Mouse (Mus musculus) heart, embryonic 14.5 days (tissue): ENCODE results near the gene Slc25a48. TPM values are rescaled to one million over a fixed set of nuclear protein-coding genes. Genes with fewer than 3 reads are reported as not detected.

ENCODE experiments used
- ATAC-seq: fragments of 200-750 bp; cut with Nextera tagmentation; 2 replicates; pipeline ENCODE4 v1.8.0; 2017; ENCODE audit warnings: low read depth, moderate TSS enrichment; ENCODE audit not compliant: insufficient number of reproducible peaks, insufficient read depth, low FRiP score
- H3K27ac ChIP-seq, 2 experiments: fragments of 200-500 bp in 1 of 2; fragments of 300-500 bp in 1 of 2; sonication (generic) in 1 of 2; replicated peaks in 1 of 2; 2 replicates each; pipeline ENCODE4 v1.5.1; 2012 to 2014; ENCODE audit warnings: low read depth in 2 of 2, low read length in 2 of 2, control low read depth in 1 of 2, mild to moderate bottlenecking in 1 of 2, mixed read lengths in 1 of 2; ENCODE audit not compliant: control insufficient read depth in 1 of 2, insufficient read depth in 1 of 2
- H3K27me3 ChIP-seq: fragments of 300-500 bp; sonication (generic); 2 replicates; pipeline ENCODE4 v1.6.1; 2014; ENCODE audit warnings: mild to moderate bottlenecking, low read length, control low read depth; ENCODE audit not compliant: control insufficient read depth, insufficient read depth
- H3K36me3 ChIP-seq: fragments of 300-500 bp; sonication (generic); 2 replicates; pipeline ENCODE4 v1.6.1; 2014; ENCODE audit warnings: mild to moderate bottlenecking, control low read depth, low read length, mixed read lengths; ENCODE audit not compliant: control insufficient read depth, insufficient read depth
- H3K4me1 ChIP-seq, 2 experiments: fragments of 200-500 bp in 1 of 2; fragments of 300-500 bp in 1 of 2; sonication (generic) in 1 of 2; 2 replicates each; pipeline ENCODE4 v1.6.1; 2012 to 2014; ENCODE audit warnings: low read length in 2 of 2, control low read depth in 1 of 2, mixed read lengths in 1 of 2; ENCODE audit not compliant: control insufficient read depth in 2 of 2, insufficient read depth in 2 of 2
- H3K4me2 ChIP-seq: fragments of 300-500 bp; sonication (generic); 2 replicates; pipeline ENCODE4 v1.6.1; 2014; ENCODE audit warnings: mild to moderate bottlenecking, low read length
- H3K4me3 ChIP-seq, 2 experiments: fragments of 200-500 bp in 1 of 2; fragments of 300-500 bp in 1 of 2; sonication (generic) in 1 of 2; 2 replicates each; pipeline ENCODE4 v1.5.1; 2012 to 2014; ENCODE audit warnings: low read length in 2 of 2, mild to moderate bottlenecking in 2 of 2, control low read depth in 1 of 2, low read depth in 1 of 2, moderate library complexity in 1 of 2; ENCODE audit not compliant: control insufficient read depth in 1 of 2, insufficient read depth in 1 of 2
- H3K9ac ChIP-seq: fragments of 300-500 bp; sonication (generic); 2 replicates; pipeline ENCODE4 v1.6.1; 2014; ENCODE audit warnings: mild to moderate bottlenecking, low read length
- H3K9me3 ChIP-seq: fragments of 300-500 bp; sonication (generic); 2 replicates; pipeline ENCODE4 v1.6.1; 2016; ENCODE audit warnings: low read length, control low read depth; ENCODE audit not compliant: control insufficient read depth
- WGBS: fragments of 180-500 bp; shearing (Covaris S2); extraction: QIAGEN DNeasy Blood & Tissue Kit; methylation state at CpG from one replicate; pipeline ENCODE4 v1.1.7; 2014; 5-methylcytosine and 5-hydroxymethylcytosine counted together
- polyA plus RNA-seq: library from polyadenylated mRNA; unstranded; fragments of >200 nt; fragmentation: Nextera tagmentation; extraction: Ambion mirVana; gene quantifications from 2 replicates; pipeline ENCODE4 v1.2.1, GENCODE M21; 2014

The Slc25a48 gene
- polyA plus RNA-seq, result not detected in 2 replicates

DNA sequence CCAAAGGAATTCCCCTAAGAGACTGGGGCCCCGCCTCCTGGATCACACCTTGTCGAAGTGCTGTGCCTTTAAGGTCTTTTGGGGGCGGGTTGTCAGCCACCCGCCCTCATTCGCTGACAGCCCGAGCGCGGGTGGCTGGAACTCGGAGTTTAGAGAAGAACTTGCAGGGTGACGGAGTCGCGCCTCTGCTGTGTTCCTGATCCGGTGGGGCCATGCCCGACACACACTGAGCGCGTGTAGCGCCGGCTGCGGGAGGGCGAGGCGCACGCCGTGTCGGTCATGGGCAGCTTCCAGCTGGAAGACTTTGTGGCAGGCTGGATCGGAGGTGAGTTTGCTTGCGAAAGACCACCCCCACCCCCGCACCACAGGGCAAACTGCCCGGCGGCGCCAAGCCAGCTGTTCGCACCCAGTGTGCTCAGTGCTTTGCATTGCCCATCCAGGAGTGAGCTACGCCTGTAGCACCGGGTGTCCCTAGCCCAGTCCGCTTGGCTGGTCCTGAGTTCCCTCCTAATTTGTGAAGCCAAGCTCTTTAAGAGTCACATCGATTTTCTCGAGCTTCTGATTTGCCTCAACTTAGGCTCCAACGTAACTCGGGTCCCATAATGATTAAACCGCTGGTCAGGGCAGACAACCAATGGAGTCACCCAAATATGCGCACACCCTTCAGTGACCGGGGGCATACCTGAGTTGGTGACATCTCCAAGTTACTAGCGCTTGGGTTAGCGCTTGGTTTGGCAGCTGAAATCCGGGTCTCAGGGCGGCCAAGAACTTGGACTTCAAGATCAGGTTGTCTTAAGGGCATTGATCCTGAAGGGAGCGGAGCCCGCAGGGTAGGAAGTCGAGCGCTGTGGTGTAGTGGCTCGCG is at the start of gene Slc25a48:
Gene Slc25a48 (plus strand): TSS at position 145 of the 865 bp plus-strand sequence.
- no peak for ATAC-seq
- 2% methylated on average over 51 of the region's 51 CpGs for WGBS
- Histone ChIP-seq H3K27me3 (peaks cover 67% of the 10 kb centered on the region), H3K4me3 (peak within 1 kb of the TSS; percentile 16 to 29), H3K9ac (no peak within 1 kb of the TSS), H3K9me3 (peaks cover 4% of the 10 kb centered on the region; the same call in 1 of the 2 replicates), H3K36me3 (no peaks in the 10 kb centered on the region), H3K4me1 (peaks cover 0 to 4% of the 10 kb centered on the region in 2 experiments; a peak in 1 of 4 replicates), H3K4me2 (peak within 1 kb of the TSS; percentile 60), H3K27ac (no peak within 1 kb of the TSS)

DNA sequence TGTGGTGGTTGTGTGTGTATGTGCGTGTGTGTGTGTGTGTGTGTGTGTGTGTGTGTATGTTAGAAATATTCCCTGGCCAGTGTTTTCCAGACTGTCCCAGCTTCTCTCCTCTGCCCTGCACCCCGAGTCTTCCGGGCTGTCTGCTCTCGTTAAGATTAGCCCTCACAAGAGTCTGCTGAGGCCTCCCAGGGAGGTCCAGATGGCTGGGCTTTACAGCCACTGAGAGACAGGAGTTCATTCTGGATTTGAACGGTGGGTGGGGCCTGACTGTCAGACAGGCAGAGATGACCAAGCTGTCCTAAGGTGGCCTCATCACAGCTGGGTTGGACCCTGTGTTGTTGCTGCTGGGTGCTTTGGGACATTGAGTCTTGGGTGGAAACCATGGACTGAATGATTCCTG is 40.6 kb upstream of the Slc25a48 start:
- H3K9ac ChIP-seq, result no peak overlapping the region
- no peak overlapping the region for H3K27ac ChIP-seq
- H3K4me3 ChIP-seq, result no peak overlapping the region
- 25% methylated on average over 5 of the region's 5 CpGs for WGBS
- ATAC-seq, result no peak
- peaks cover 5% of the 10 kb centered on the region in 2 experiments; a peak in 3 of 4 replicates for H3K4me1 ChIP-seq
- no peaks in the 10 kb centered on the region for H3K9me3 ChIP-seq
- H3K36me3 ChIP-seq, result no peaks in the 10 kb centered on the region
- no peak overlapping the region for H3K4me2 ChIP-seq
- H3K27me3 ChIP-seq, result no peaks in the 10 kb centered on the region

DNA sequence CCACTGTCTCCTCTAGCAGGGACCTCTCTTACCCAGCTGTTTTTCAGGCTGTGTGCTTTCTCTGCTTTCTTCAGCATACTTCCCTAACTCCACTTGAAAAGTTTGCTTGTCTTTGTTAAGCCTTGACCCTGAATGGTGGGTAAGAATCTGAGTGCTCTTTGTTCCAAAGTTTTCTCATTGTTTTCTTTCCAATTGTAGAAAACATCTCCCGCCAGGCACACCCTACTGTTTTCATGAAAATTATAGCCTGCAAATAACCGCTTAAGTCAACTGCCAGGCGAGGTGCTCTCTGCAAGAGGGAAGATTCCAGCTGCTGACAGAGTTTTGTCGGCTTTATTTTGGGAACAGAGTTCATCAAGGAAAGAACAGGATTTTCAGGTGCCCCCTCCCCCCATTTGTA is 37.0 kb upstream of the Slc25a48 start:
- H3K4me3 ChIP-seq, result no peak overlapping the region
- H3K4me2 ChIP-seq, result no peak overlapping the region
- no peaks in the 10 kb centered on the region for H3K36me3 ChIP-seq
- no peak overlapping the region for H3K27ac ChIP-seq
- H3K9ac ChIP-seq, result no peak overlapping the region
- WGBS, result 58% methylated on average over 4 of the region's 4 CpGs
- no peak for ATAC-seq
- H3K27me3 ChIP-seq, result no peaks in the 10 kb centered on the region
- H3K9me3 ChIP-seq, result no peaks in the 10 kb centered on the region
- peaks cover 5% of the 10 kb centered on the region in 2 experiments; a peak in 3 of 4 replicates for H3K4me1 ChIP-seq

DNA sequence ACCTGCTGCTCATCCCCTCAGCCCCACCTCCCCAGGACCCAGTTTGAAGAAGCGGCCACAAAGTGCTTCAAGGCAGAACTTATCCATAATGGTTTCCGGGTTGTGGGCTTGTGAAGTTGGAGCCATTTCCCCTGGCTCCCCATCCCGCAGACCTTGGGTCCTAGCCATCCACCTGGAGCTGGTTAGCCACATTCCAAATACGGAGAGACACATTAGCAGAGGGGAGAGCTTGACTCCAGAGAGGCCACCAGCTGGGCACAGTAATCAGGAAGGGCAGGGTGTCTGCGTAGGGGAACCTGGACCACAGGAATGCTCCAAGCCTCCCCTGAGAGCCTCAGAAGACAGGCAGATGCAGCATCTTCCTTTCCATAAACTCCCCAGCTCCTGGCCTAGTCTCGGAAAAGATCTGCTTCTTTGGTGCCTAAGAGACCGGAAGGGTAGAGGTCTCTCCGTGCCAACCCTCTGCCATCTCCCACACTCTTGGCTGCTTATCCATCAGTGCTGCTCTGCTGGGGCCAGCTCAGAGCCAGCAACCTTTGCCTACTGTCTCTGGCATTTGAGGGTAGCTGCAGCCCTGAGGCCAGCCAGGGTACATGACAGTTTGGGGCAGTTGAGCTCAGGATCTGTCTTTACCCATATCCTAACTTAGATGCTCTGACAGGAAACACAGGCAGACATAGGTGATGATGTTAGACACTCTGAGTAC is 34.6 kb upstream of the Slc25a48 start:
- 79% methylated on average over 8 of the region's 8 CpGs for WGBS
- H3K36me3 ChIP-seq, result no peaks in the 10 kb centered on the region
- no peaks in the 10 kb centered on the region; a peak in 1 of 4 replicates for H3K4me1 ChIP-seq
- no peak overlapping the region for H3K4me3 ChIP-seq
- H3K4me2 ChIP-seq, result no peak overlapping the region
- no peak for ATAC-seq
- no peak overlapping the region for H3K27ac ChIP-seq
- no peak overlapping the region for H3K9ac ChIP-seq
- H3K27me3 ChIP-seq, result no peaks in the 10 kb centered on the region
- H3K9me3 ChIP-seq, result no peaks in the 10 kb centered on the region

DNA sequence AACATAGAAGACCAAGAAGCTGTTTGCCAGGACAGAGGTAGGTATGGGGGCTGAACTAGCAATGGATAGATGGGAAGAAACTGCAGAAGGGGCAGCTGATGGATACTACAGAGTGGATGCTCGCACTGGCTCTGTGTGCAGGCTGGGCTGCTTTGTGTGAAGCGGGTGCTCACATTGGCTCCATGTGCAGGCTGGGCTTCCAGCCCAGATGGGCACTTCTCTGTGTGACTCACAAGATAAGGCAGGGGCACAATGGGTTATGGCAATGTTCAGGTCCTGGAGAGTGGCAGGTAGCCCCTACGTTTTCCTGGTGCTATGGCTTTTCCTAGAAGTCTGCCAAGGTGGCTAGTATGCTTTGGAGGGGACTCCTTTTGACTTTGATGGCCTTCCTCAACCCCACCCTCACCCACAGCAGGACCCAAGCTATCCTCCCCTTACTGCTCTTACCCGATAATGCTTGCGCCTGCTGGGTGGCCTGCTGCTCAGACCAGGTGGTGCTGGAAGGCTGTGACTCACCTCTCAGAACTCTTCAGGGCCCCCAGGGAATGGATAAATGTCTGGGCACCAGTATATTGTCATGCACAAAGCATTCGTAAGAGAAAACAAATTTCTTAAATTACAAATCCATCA is 33.5 kb upstream of the Slc25a48 start:
- H3K9me3 ChIP-seq, result no peaks in the 10 kb centered on the region
- H3K36me3 ChIP-seq, result no peaks in the 10 kb centered on the region
- WGBS, result 55% methylated on average over 6 of the region's 6 CpGs
- ATAC-seq, result no peak
- H3K4me3 ChIP-seq, result no peak overlapping the region
- H3K27me3 ChIP-seq, result no peaks in the 10 kb centered on the region
- H3K9ac ChIP-seq, result no peak overlapping the region
- no peak overlapping the region for H3K27ac ChIP-seq
- no peak overlapping the region for H3K4me2 ChIP-seq
- no peaks in the 10 kb centered on the region; a peak in 1 of 4 replicates for H3K4me1 ChIP-seq

DNA sequence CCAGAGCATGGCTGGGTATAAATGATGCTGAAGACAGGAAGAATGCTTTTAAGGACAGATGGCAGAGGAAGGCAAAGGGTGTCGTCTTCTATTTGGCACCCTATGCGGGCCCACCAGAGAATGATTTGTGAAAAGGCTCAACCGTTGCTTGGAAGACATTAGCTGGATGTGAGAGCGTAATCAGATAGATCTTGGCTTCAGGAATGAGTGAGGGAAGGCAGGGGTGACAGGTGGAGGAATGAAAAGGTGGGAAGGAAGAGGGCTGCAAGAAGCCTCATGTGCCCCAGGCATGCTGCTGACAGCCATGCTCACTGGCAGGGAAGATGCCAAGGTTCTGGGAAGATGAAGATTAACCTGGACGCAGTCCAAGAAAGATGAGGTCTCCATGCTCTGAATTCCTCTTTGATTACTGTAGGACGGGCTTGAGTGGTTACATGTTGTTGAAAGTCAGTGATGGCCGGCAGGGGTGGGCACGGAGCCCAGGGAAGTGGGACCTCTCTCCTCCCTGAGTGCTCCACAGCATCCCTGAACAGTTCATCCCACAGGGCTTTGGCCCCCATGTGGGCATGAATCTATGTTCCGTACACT is 25.8 kb upstream of the Slc25a48 start:
- no peak overlapping the region for H3K27ac ChIP-seq
- no peak overlapping the region for H3K9ac ChIP-seq
- no peaks in the 10 kb centered on the region for H3K36me3 ChIP-seq
- H3K9me3 ChIP-seq, result 0 out of 2 replicates have a peak, but pooled peaks cover 8% of the 10 kb centered on the region
- 55% methylated on average over 9 of the region's 9 CpGs for WGBS
- no peak overlapping the region for H3K4me3 ChIP-seq
- no peak for ATAC-seq
- 0 out of 4 replicates have a peak, but pooled peaks cover 0 to 4% of the 10 kb centered on the region in 2 experiments for H3K4me1 ChIP-seq
- no peak overlapping the region for H3K4me2 ChIP-seq
- H3K27me3 ChIP-seq, result no peaks in the 10 kb centered on the region
